Mouse (Mus musculus) ES-E14 (cell line): ENCODE measurements around the gene Tex21. TPM values are rescaled to one million over a fixed set of nuclear protein-coding genes. Genes with fewer than 3 reads are reported as not detected.

ENCODE experiments used
- DNase-seq: peaks from one replicate; pipeline ENCODE4 v3.0.0-alpha.2; 2013; ENCODE audit warnings: low read depth, low spot score
- H3K27ac ChIP-seq: 2 replicates; pipeline ENCODE4 v1.5.1; 2012; ENCODE audit warnings: low read depth, mild to moderate bottlenecking, low read length, moderate library complexity, mixed read lengths; ENCODE audit not compliant: poor library complexity, insufficient read depth, severe bottlenecking
- H3K36me3 ChIP-seq: 2 replicates; pipeline ENCODE4 v1.6.1; 2012; ENCODE audit warnings: mild to moderate bottlenecking, low read length, moderate library complexity, mixed read lengths; ENCODE audit not compliant: control insufficient read depth, poor library complexity, insufficient read depth, severe bottlenecking
- H3K4me1 ChIP-seq, 2 experiments: fragments of 150-350 bp in 1 of 2; sonication (generic) in 1 of 2; 2 replicates each; pipeline ENCODE4 v1.6.1; 2012; ENCODE audit warnings: low read length in 2 of 2, mild to moderate bottlenecking in 1 of 2, mixed read lengths in 1 of 2; ENCODE audit not compliant: control insufficient read depth in 2 of 2, insufficient read depth in 2 of 2, poor library complexity in 1 of 2
- H3K4me3 ChIP-seq, 2 experiments: fragments of 150-350 bp in 1 of 2; sonication (generic) in 1 of 2; 2 replicates each; pipeline ENCODE4 v1.5.1; 2012; ENCODE audit warnings: low read length in 2 of 2, low read depth in 1 of 2, mild to moderate bottlenecking in 1 of 2, mixed read lengths in 1 of 2; ENCODE audit not compliant: insufficient read depth in 1 of 2, poor library complexity in 1 of 2, severe bottlenecking in 1 of 2
- H3K9ac ChIP-seq: 2 replicates; pipeline ENCODE4 v1.6.1; 2012; ENCODE audit warnings: low read depth, mild to moderate bottlenecking, low read length, mixed read lengths; ENCODE audit not compliant: poor library complexity, insufficient read depth, severe bottlenecking
- H3K9me3 ChIP-seq: fragments of 150-350 bp; sonication (generic); 2 replicates; pipeline ENCODE4 v1.6.1; 2012; ENCODE audit warnings: low read depth, mild to moderate bottlenecking, low read length; ENCODE audit not compliant: control insufficient read depth, insufficient read depth
- CHD2 ChIP-seq: IDR thresholded peaks from 2 replicates; pipeline ENCODE4 v1.6.1; 2014; ENCODE audit warnings: mild to moderate bottlenecking, low read depth, low read length, inconsistent platforms
- HCFC1 ChIP-seq: IDR thresholded peaks from 2 replicates; pipeline ENCODE4 v1.6.1; 2012; ENCODE audit warnings: low read length, inconsistent platforms, borderline replicate concordance; ENCODE audit not compliant: insufficient read depth
- MAFK ChIP-seq: IDR thresholded peaks from 2 replicates; pipeline ENCODE4 v1.6.1; 2014; ENCODE audit warnings: mild to moderate bottlenecking, low read depth, low read length, inconsistent platforms; ENCODE audit not compliant: insufficient read depth
- ZC3H11A ChIP-seq: IDR thresholded peaks from 2 replicates; pipeline ENCODE4 v1.6.1; 2012; ENCODE audit warnings: low read depth, mild to moderate bottlenecking, inconsistent platforms, low read length, borderline replicate concordance
- ZNF384 ChIP-seq: IDR thresholded peaks from 2 replicates; pipeline ENCODE4 v1.6.1; 2012; ENCODE audit warnings: low read depth, low read length, inconsistent platforms
- in situ Hi-C, 2 experiments: fragments of 600-800 bp; cut with MboI; formaldehyde crosslinking; loops; one replicate each; pipeline ENCODE4 v1.15.1; 2025; ENCODE audit warnings: low sequenced_read_pairs in 2 of 2, inconsistent platforms in 1 of 2; ENCODE audit not compliant: unreplicated experiment in 2 of 2
- total RNA-seq: library from RNA; depleted of rRNA; stranded (reverse); fragments of 300-350 nt; gene quantifications from 2 replicates; pipeline ENCODE4 v1.2.3, GENCODE M21; 2012

The Tex21 gene
- total RNA-seq, 1 experiment: 2.0 TPM

DNA sequence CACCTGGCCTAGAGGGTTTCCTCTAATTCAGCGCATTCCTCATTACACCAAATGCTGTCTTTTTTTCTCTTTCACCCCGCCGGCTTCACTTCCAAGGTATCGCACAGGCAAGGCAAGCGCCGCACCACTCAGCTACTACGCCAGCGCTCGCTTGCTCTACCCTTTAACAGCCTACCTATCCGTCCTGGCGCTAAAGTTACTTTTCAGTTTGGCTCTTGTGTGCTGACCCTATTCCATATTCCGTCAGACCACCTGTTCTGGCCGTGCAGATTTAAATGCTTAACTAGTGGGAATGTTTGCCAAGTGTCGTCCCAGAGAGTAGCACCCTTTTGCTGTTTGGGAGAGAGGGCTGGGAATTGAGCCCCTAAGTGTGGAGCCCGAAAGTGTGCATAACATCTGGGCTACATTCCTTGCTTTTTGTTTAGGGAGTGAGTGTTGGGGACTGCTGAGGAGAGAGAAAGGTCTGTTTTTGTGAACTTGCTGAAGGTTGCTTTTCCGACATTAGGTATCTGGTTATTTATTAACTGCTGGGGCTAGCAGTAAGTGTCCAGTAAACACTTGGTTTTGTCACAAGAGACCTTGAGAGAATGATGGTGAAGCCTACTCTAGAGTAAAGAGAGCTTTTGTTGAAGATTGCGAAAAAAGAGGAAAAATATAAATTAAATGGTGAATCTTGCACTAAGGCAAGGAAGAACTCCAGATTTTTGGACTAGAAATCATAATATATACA lies 9.7 kb upstream of the Tex21 start:
- Histone ChIP-seq H3K36me3 (no peaks in the 10 kb centered on the region; the same call in 1 of the 2 replicates), H3K4me3 (peak overlapping the region; percentile 84 to 88), H3K9ac (peak overlapping the region; percentile 87), H3K9me3 (no peaks in the 10 kb centered on the region), H3K27ac (no peak overlapping the region), H3K4me1 (peaks cover 2 to 7% of the 10 kb centered on the region in 2 experiments)
- TF ChIP-seq CHD2: no peak
- TF ChIP-seq HCFC1: no peak
- TF ChIP-seq ZC3H11A: no peak
- TF ChIP-seq MAFK: no peak
- TF ChIP-seq ZNF384: no peak
- no peak for DNase-seq
- in situ Hi-C loops: no loop called here

- H3K4me1 ChIP-seq: peaks cover 0 to 11% of the 10 kb centered on the region in 2 experiments; a peak in 3 of 4 replicates
- in situ Hi-C loops: no loop called here
- peak; percentile 34 for DNase-seq
- no peaks in the 10 kb centered on the region for H3K9me3 ChIP-seq
- peak overlapping the region; percentile 87 for H3K9ac ChIP-seq
- H3K36me3 ChIP-seq: no peaks in the 10 kb centered on the region; the same call in 1 of the 2 replicates
- H3K27ac ChIP-seq: peak overlapping the region; percentile 68
- TF ChIP-seq MAFK (no peak), HCFC1 (no peak), CHD2 (no peak), ZC3H11A (no peak), ZNF384 (no peak)
- H3K4me3 ChIP-seq: peak overlapping the region; percentile 84 to 88
Observed at GRCm38 (mm10) chr12:76255499-76255875, 8.9 kb upstream of the Tex21 start.

DNA sequence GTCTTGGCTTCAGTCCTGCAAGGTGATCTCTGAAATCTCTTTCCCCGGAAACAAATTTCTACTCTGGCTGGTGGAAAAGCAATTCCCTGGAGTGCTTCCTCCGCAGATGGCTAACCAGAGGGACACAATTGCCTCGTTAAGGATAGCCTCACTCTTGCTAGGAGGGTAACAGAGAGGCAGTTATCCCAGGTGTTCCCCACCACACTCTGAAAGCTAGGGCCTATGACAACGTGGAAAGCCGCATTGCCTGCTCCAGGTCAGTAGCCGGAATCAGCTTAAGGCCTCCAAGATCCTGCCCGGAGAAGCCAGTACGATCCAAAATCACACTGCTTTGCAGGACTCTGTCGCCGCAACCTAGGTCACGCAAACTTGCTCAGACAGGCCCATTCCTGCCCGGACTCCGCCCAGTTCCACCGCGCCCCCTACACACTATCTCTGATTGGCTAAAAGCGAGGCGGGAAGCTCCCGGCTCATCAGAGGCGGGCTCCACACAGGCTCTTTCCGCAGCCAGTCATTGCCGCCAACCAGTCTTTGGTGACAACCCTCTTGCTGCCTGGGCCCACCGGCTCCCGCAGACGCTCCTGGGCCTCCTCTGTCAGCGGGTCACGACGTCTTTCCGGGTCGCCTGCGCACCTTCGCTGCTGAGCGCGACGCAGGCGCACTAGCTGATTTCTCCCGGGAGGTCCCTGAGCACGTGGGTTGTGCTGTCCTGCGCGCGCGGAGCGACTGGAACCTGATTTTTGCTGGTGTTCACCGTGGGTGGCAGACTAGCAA lies 8.4 kb upstream of the Tex21 start, which contains the start of gene Mthfd1:
Gene Mthfd1 (plus strand): TSS at position 574 of the 774 bp plus-strand sequence.
- in situ Hi-C loops: no loop called here
- no peak for TF ChIP-seq MAFK
- peak; percentile 89 for TF ChIP-seq CHD2
- TF ChIP-seq HCFC1: peak; percentile 38; the same call in 1 of the 2 replicates
- no peak for TF ChIP-seq ZNF384
- no peak for TF ChIP-seq ZC3H11A
- peak; percentile 92 for DNase-seq
- Histone ChIP-seq H3K9ac (peak within 1 kb of the TSS; percentile 87), H3K9me3 (no peaks in the 10 kb centered on the region), H3K36me3 (no peaks in the 10 kb centered on the region; the same call in 1 of the 2 replicates), H3K27ac (peak within 1 kb of the TSS; percentile 78), H3K4me1 (peaks cover 0 to 15% of the 10 kb centered on the region in 2 experiments; a peak in 3 of 4 replicates), H3K4me3 (peak within 1 kb of the TSS; percentile 84 to 88)

GRCm38 (mm10) chr12:76253991-76254390 lies 7.4 kb upstream of the Tex21 start:
- no peaks in the 10 kb centered on the region; the same call in 1 of the 2 replicates for H3K36me3 ChIP-seq
- in situ Hi-C loops: no loop called here
- H3K4me1 ChIP-seq: peaks cover 0 to 17% of the 10 kb centered on the region in 2 experiments; a peak in 3 of 4 replicates
- peak overlapping the region; percentile 9 to 88; a peak in 3 of 4 replicates for H3K4me3 ChIP-seq
- H3K9ac ChIP-seq: peak overlapping the region; percentile 33; the same call in 1 of the 2 replicates
- no peak for DNase-seq
- no peak overlapping the region; the same call in 1 of the 2 replicates for H3K27ac ChIP-seq
- H3K9me3 ChIP-seq: no peaks in the 10 kb centered on the region
- TF ChIP-seq ZNF384: no peak
- no peak for TF ChIP-seq ZC3H11A
- TF ChIP-seq CHD2: no peak
- no peak for TF ChIP-seq MAFK
- no peak for TF ChIP-seq HCFC1
